ENCODE assay signal across 8 mouse cellular contexts in genomic region chr2:113216105-113216745, GRCm38 (mm10). TPM values are rescaled to one million over a fixed set of nuclear protein-coding genes. Genes with fewer than 3 reads are reported as not detected.
DNase-seq lines count a peak whose midpoint lies in the region; ATAC-seq and TF ChIP-seq lines count a peak whose summit lies in the region.

No protein-coding gene starts in this region.

- H3K9ac ChIP-seq in kidney, embryonic 15.5 days: peak overlapping the region; percentile 36; the same call in 1 of the 2 replicates
- peak overlapping the region; percentile 69 for H3K9ac ChIP-seq in midbrain, embryonic 14.5 days (replicated peaks; ENCODE audit: low read length)

- peak; percentile 0; the same call in 1 of the 2 replicates for ATAC-seq in kidney, embryonic 15.5 days (replicated peaks; ENCODE audit: low FRiP score)
- 0 out of 2 replicates have a peak, but pooled peaks have one; percentile 17 for ATAC-seq in granulocyte monocyte progenitor cell, adult 5-6 weeks (replicated peaks; ENCODE audit: poor library complexity, severe bottlenecking)
- ATAC-seq in midbrain, embryonic 14.5 days (ENCODE audit: low FRiP score, low TSS enrichment): no peak
- no peak for ATAC-seq in monocyte, adult 5-6 weeks (replicated peaks; ENCODE audit: insufficient number of reproducible peaks, low FRiP score, low TSS enrichment, poor library complexity, severe bottlenecking)

- H3K4me2 ChIP-seq in kidney, embryonic 15.5 days: peak overlapping the region; percentile 95
- H3K4me2 ChIP-seq in midbrain, embryonic 14.5 days (ENCODE audit: low read length): peak overlapping the region; percentile 83

- no peak for TF ChIP-seq POLR2A in kidney, adult 2 months (IDR thresholded peaks at IDR 0.05; ENCODE audit: low read depth, low read length)

- peaks cover 55% of the 10 kb centered on the region for H3K27me3 ChIP-seq in kidney, embryonic 15.5 days
- H3K27me3 ChIP-seq in kidney, adult 2 months (replicated peaks; ENCODE audit: control insufficient read depth, insufficient read depth, low read length): no peaks in the 10 kb centered on the region
- peaks cover 8% of the 10 kb centered on the region; the same call in 1 of the 2 replicates for H3K27me3 ChIP-seq in midbrain, embryonic 14.5 days (ENCODE audit: control insufficient read depth, insufficient read depth, low read length)

- H3K9me3 ChIP-seq in kidney, embryonic 15.5 days (replicated peaks): no peaks in the 10 kb centered on the region
- no peaks in the 10 kb centered on the region for H3K9me3 ChIP-seq in midbrain, embryonic 14.5 days (ENCODE audit: control insufficient read depth, low read length)

- H3K36me3 ChIP-seq in kidney, embryonic 15.5 days: no peaks in the 10 kb centered on the region
- no peaks in the 10 kb centered on the region for H3K36me3 ChIP-seq in kidney, adult 2 months (ENCODE audit: control insufficient read depth, insufficient read depth, low read length)
- H3K36me3 ChIP-seq in midbrain, embryonic 14.5 days (ENCODE audit: control insufficient read depth, insufficient read depth, low read length): no peaks in the 10 kb centered on the region

- peaks cover 8% of the 10 kb centered on the region; the same call in 1 of the 2 replicates for H3K4me1 ChIP-seq in kidney, embryonic 15.5 days
- H3K4me1 ChIP-seq in kidney, adult 2 months (ENCODE audit: control insufficient read depth, insufficient read depth, low read length): no peaks in the 10 kb centered on the region
- H3K4me1 ChIP-seq in midbrain, embryonic 14.5 days (ENCODE audit: control insufficient read depth, insufficient read depth, low read length): 0 out of 2 replicates have a peak, but pooled peaks cover 8% of the 10 kb centered on the region

- no peak overlapping the region for H3K27ac ChIP-seq in kidney, embryonic 15.5 days
- no peak overlapping the region for H3K27ac ChIP-seq in kidney, adult 2 months (ENCODE audit: insufficient read depth, low read depth, low read length)
- peak overlapping the region; percentile 89 for H3K27ac ChIP-seq in midbrain, embryonic 14.5 days (replicated peaks; ENCODE audit: low read depth, low read length)

- peak overlapping the region; percentile 55 for H3K4me3 ChIP-seq in kidney, embryonic 15.5 days (replicated peaks)
- H3K4me3 ChIP-seq in kidney, adult 2 months (ENCODE audit: insufficient read depth, low read depth, low read length): no peak overlapping the region
- peak overlapping the region; percentile 64 for H3K4me3 ChIP-seq in midbrain, embryonic 14.5 days (replicated peaks; ENCODE audit: low read depth, low read length)

- 4% methylated on average over 23 of the region's 23 CpGs for WGBS in kidney, embryonic 15.5 days
- WGBS in kidney, adult 2 months: 6% methylated on average over 23 of the region's 23 CpGs
- WGBS in midbrain, embryonic 14.5 days: 3% methylated on average over 23 of the region's 23 CpGs

- TF ChIP-seq CTCF in kidney, adult 2 months (conservative IDR thresholded peaks at IDR 0.05; ENCODE audit: insufficient read depth, insufficient read length, low read depth, low read length): no peak

- DNase-seq in kidney, adult 2 months: no peak
- DNase-seq in cerebellum, adult 8-10 months: peak; percentile 35
- peak; percentile 53 for DNase-seq in midbrain, embryonic 14.5 days
- no peak for DNase-seq in T-cell, adult 2 months (ENCODE audit: low spot score)
- DNase-seq in adrenal gland, adult (ENCODE audit: inconsistent age in 2 of 2, low spot score in 1 of 2): no peak

RNA-seq across cellular contexts. Expression of gene Ryr3, which starts 0.7 kb away (rescaled TPM):
- polyA plus RNA-seq in kidney, embryonic 15.5 days (2015; fragmentation: Nextera tagmentation; extraction: Ambion mirVana): 0.56 and 1.0 TPM in 2 replicates
- polyA plus RNA-seq in kidney, adult 2 months (2012; rRNA removed): 0.08 TPM in 2 replicates
- total RNA-seq in granulocyte monocyte progenitor cell, adult 5-6 weeks (2014; fragmentation: Nextera tagmentation): not detected in 2 replicates
- not detected in 2 replicates for total RNA-seq in granulocyte monocyte progenitor cell, adult 5-6 weeks (2017)
- polyA plus RNA-seq in midbrain, embryonic 14.5 days (2014; fragmentation: Nextera tagmentation; extraction: Ambion mirVana): 4.3 and 7.4 TPM in 2 replicates
- 0.11 to 0.19 TPM in 2 of 3 replicates, not detected in the other for total RNA-seq in monocyte, adult 5-6 weeks (2017)

Comparison
In these comparisons a context has a peak if more than half of its experiments do, and no peak if none do; other contexts are left out.
1. ATAC-seq: peak in kidney, embryonic 15.5 days (single experiment) and granulocyte monocyte progenitor cell, adult 5-6 weeks (single experiment); none in midbrain, embryonic 14.5 days (single experiment) and monocyte, adult 5-6 weeks (single experiment).
2. DNase-seq: peak in cerebellum, adult 8-10 months (single experiment) and midbrain, embryonic 14.5 days (single experiment); none in kidney, adult 2 months (single experiment), T-cell, adult 2 months (single experiment) and adrenal gland, adult (0 of 2).